Mouse (Mus musculus): ENCODE results near the gene 1700012B09Rik. TPM values are rescaled to one million over a fixed set of nuclear protein-coding genes. Genes with fewer than 3 reads are reported as not detected.

Gene 1700012B09Rik
- polyA plus RNA-seq, 1 experiment from 2014 or later: not detected

- POLR2A ChIA-PET: no interaction called here
- ATAC-seq (no peak), DNase-seq (ENCODE audit: low read depth, low spot score) (no peak)
- no peaks in the 10 kb centered on the region for H3K27me3 ChIP-seq
- in situ Hi-C loops (cut with MboI; ENCODE audit: low pct_unique_long_range_greater_than_20kb): no loop called here
- TF ChIP-seq CTCF (IDR thresholded peaks at IDR 0.05): no peak
- CTCF ChIA-PET: interaction anchor here (1.1 kb wide), 1 partner anchor 207 kb away, joined by 3 read pairs; no protein-coding TSS in a partner anchor
Measured at GRCm38 (mm10) chr9:14730941-14731541, 39.8 kb downstream of the 1700012B09Rik start.

GRCm38 (mm10) chr9:14728365-14728764 lies 42.5 kb downstream of the 1700012B09Rik start:
- TF ChIP-seq CTCF (IDR thresholded peaks at IDR 0.05): no peak
- ATAC-seq (no peak), DNase-seq (ENCODE audit: low read depth, low spot score) (no peak)
- CTCF ChIA-PET: no interaction called here
- in situ Hi-C loops (cut with MboI; ENCODE audit: low pct_unique_long_range_greater_than_20kb): no loop called here
- no peaks in the 10 kb centered on the region for H3K27me3 ChIP-seq
- POLR2A ChIA-PET: no interaction called here

GRCm38 (mm10) chr9:14726629-14727028 lies 44.2 kb downstream of the 1700012B09Rik start:
- CTCF ChIA-PET: interaction anchor here (1.7 kb wide), 1 partner anchor 39 kb away, joined by 4 read pairs; no protein-coding TSS in a partner anchor
- DNase-seq (ENCODE audit: low read depth, low spot score) (no peak), ATAC-seq (peak; percentile 5)
- POLR2A ChIA-PET: no interaction called here
- no peaks in the 10 kb centered on the region for H3K27me3 ChIP-seq
- in situ Hi-C loops (cut with MboI; ENCODE audit: low pct_unique_long_range_greater_than_20kb): no loop called here
- TF ChIP-seq CTCF (IDR thresholded peaks at IDR 0.05): no peak

- ChIA-PET CTCF (interaction anchor here (1.7 kb wide), 1 partner anchor 39 kb away, joined by 4 read pairs; no protein-coding TSS in a partner anchor), POLR2A (no interaction called here)
- in situ Hi-C loops (cut with MboI; ENCODE audit: low pct_unique_long_range_greater_than_20kb): no loop called here
- peak; percentile 25 for DNase-seq (ENCODE audit: low read depth, low spot score)
- peak; percentile 96 for ATAC-seq
- no peak for TF ChIP-seq CTCF (IDR thresholded peaks at IDR 0.05)
- H3K27me3 ChIP-seq: no peaks in the 10 kb centered on the region
Measured at GRCm38 (mm10) chr9:14726005-14726404, 44.8 kb downstream of the 1700012B09Rik start.

GRCm38 (mm10) chr9:14724755-14725420 lies 45.9 kb downstream of the 1700012B09Rik start:
- POLR2A ChIA-PET: no interaction called here
- DNase-seq (ENCODE audit: low read depth, low spot score) (no peak), ATAC-seq (no peak)
- in situ Hi-C loops (cut with MboI; ENCODE audit: low pct_unique_long_range_greater_than_20kb): no loop called here
- TF ChIP-seq CTCF (IDR thresholded peaks at IDR 0.05): no peak
- CTCF ChIA-PET: interaction anchor here (1.4 to 1.7 kb wide), 2 partner anchors 14 to 40 kb away, joined by 4 read pairs; no protein-coding TSS in a partner anchor
- H3K27me3 ChIP-seq: no peaks in the 10 kb centered on the region

- no peak for ATAC-seq
- peaks cover 3% of the 10 kb centered on the region for H3K27me3 ChIP-seq
- in situ Hi-C loops (cut with MboI; ENCODE audit: low pct_unique_long_range_greater_than_20kb): no loop called here
- ChIA-PET POLR2A (no interaction called here), CTCF (no interaction called here)
- DNase-seq (ENCODE audit: low read depth, low spot score): no peak
- TF ChIP-seq CTCF (IDR thresholded peaks at IDR 0.05): no peak
Measured at GRCm38 (mm10) chr9:14721610-14722009, 49.2 kb downstream of the 1700012B09Rik start.

GRCm38 (mm10) chr9:14720384-14720783 lies 50.4 kb downstream of the 1700012B09Rik start:
- no peak for TF ChIP-seq CTCF (IDR thresholded peaks at IDR 0.05)
- DNase-seq (ENCODE audit: low read depth, low spot score): no peak
- ChIA-PET POLR2A (interaction anchor here (0.6 kb wide), 1 partner anchor 266 kb away, joined by 3 read pairs; no protein-coding TSS in a partner anchor), CTCF (no interaction called here)
- in situ Hi-C loops (cut with MboI; ENCODE audit: low pct_unique_long_range_greater_than_20kb): no loop called here
- H3K27me3 ChIP-seq: peaks cover 3% of the 10 kb centered on the region
- no peak for ATAC-seq

- DNase-seq (ENCODE audit: low read depth, low spot score) (no peak), ATAC-seq (no peak)
- POLR2A ChIA-PET: no interaction called here
- in situ Hi-C loops (cut with MboI; ENCODE audit: low pct_unique_long_range_greater_than_20kb): no loop called here
- CTCF ChIA-PET: interaction anchor here (1.0 to 2.2 kb wide), 2 partner anchors 18 to 20 kb away, joined by 3 to 5 read pairs; no protein-coding TSS in a partner anchor
- no peak for TF ChIP-seq CTCF (IDR thresholded peaks at IDR 0.05)
- peaks cover 3% of the 10 kb centered on the region for H3K27me3 ChIP-seq
Measured at GRCm38 (mm10) chr9:14718332-14718691, 52.5 kb downstream of the 1700012B09Rik start.

GRCm38 (mm10) chr9:14717689-14718331 lies 53.0 kb downstream of the 1700012B09Rik start:
- CTCF ChIA-PET: interaction anchor here (1.0 to 2.2 kb wide), 2 partner anchors 18 to 19 kb away, joined by 3 to 5 read pairs; no protein-coding TSS in a partner anchor
- H3K27me3 ChIP-seq: peaks cover 3% of the 10 kb centered on the region

GRCm38 (mm10) chr9:14715258-14715657 lies 55.6 kb downstream of the 1700012B09Rik start:
- ATAC-seq: no peak
- no peak for TF ChIP-seq CTCF (IDR thresholded peaks at IDR 0.05)
- peaks cover 3% of the 10 kb centered on the region for H3K27me3 ChIP-seq
- CTCF ChIA-PET: no interaction called here
- POLR2A ChIA-PET: no interaction called here
- in situ Hi-C loops (cut with MboI; ENCODE audit: low pct_unique_long_range_greater_than_20kb): no loop called here
- DNase-seq (ENCODE audit: low read depth, low spot score): no peak

More at GRCm38 (mm10) chr9:14717689-14718331, 53.0 kb downstream of the 1700012B09Rik start:
- ATAC-seq: no peak
- no peak for DNase-seq (ENCODE audit: low read depth, low spot score)
- in situ Hi-C loops (cut with MboI; ENCODE audit: low pct_unique_long_range_greater_than_20kb): no loop called here
- no peak for TF ChIP-seq CTCF (IDR thresholded peaks at IDR 0.05)
- POLR2A ChIA-PET: no interaction called here

GRCm38 (mm10) chr9:14710910-14711309 lies 59.9 kb downstream of the 1700012B09Rik start:
- in situ Hi-C loops (cut with MboI; ENCODE audit: low pct_unique_long_range_greater_than_20kb): no loop called here
- no peak for TF ChIP-seq CTCF (IDR thresholded peaks at IDR 0.05)
- ATAC-seq (no peak), DNase-seq (ENCODE audit: low read depth, low spot score) (no peak)
- peaks cover 3% of the 10 kb centered on the region for H3K27me3 ChIP-seq
- ChIA-PET POLR2A (no interaction called here), CTCF (interaction anchor here (1.0 to 1.6 kb wide), 2 partner anchors 11 to 13 kb away, joined by 4 read pairs; no protein-coding TSS in a partner anchor)

Other genes starting within 250 kb of the 1700012B09Rik start
- 44.1 TPM for gene Amotl1, start 126.0 kb downstream of the 1700012B09Rik start, polyA plus RNA-seq (2021)
- 0.17 TPM for gene Piwil4, start 30.3 kb downstream of the 1700012B09Rik start, polyA plus RNA-seq (2021)
- gene Fut4, start 18.6 kb downstream of the 1700012B09Rik start, polyA plus RNA-seq (2021): 0.03 TPM
- 16.5 TPM for gene Mre11a, start 13.6 kb upstream of the 1700012B09Rik start, polyA plus RNA-seq (2021)
- 13.5 TPM for gene Ankrd49, start 13.8 kb upstream of the 1700012B09Rik start, polyA plus RNA-seq (2021)
- gene Gpr83, start 89.2 kb upstream of the 1700012B09Rik start, polyA plus RNA-seq (2021): not detected
- not detected for gene Izumo1r, start 132.9 kb upstream of the 1700012B09Rik start, polyA plus RNA-seq (2021)

Data from Patski (cell line).